Mouse (Mus musculus) liver, postnatal 0 days (tissue): ENCODE data around the gene Ugdh. TPM values are rescaled to one million over a fixed set of nuclear protein-coding genes. Genes with fewer than 3 reads are reported as not detected.

Experiments
- ATAC-seq: fragments of 200-750 bp; cut with Nextera tagmentation; 2 replicates; pipeline ENCODE4 v1.8.0; 2017; ENCODE audit warnings: mild to moderate bottlenecking, moderate library complexity
- DNase-seq: peaks from one replicate; pipeline ENCODE4 v3.0.0-alpha.2; 2016
- H3K27ac ChIP-seq: fragments of 300-500 bp; sonication (generic); 2 replicates; pipeline ENCODE4 v1.5.1; 2014; ENCODE audit warnings: antibody characterized with exemption, moderate library complexity, mild to moderate bottlenecking, low read depth
- H3K27me3 ChIP-seq: fragments of 300-500 bp; sonication (generic); 2 replicates; pipeline ENCODE4 v1.6.1; 2014; ENCODE audit warnings: low read length, control low read depth, mixed read lengths; ENCODE audit not compliant: insufficient read depth
- H3K36me3 ChIP-seq: fragments of 300-500 bp; sonication (generic); replicated peaks from 2 replicates; pipeline ENCODE4 v1.6.1; 2014; ENCODE audit warnings: mild to moderate bottlenecking, control low read depth, low read length, moderate library complexity, mixed read lengths; ENCODE audit not compliant: insufficient read depth
- H3K4me1 ChIP-seq: fragments of 300-500 bp; sonication (generic); 2 replicates; pipeline ENCODE4 v1.6.1; 2014; ENCODE audit warnings: antibody characterized with exemption, mild to moderate bottlenecking, control low read depth; ENCODE audit not compliant: insufficient read depth
- H3K4me2 ChIP-seq: fragments of 300-500 bp; sonication (generic); 2 replicates; pipeline ENCODE4 v1.6.1; 2014; ENCODE audit warnings: low read depth, mild to moderate bottlenecking, low read length, moderate library complexity, mixed read lengths
- H3K4me3 ChIP-seq: fragments of 300-500 bp; sonication (generic); 2 replicates; pipeline ENCODE4 v1.5.1; 2014; ENCODE audit warnings: low read depth, low read length
- H3K9ac ChIP-seq: fragments of 300-500 bp; sonication (generic); replicated peaks from 2 replicates; pipeline ENCODE4 v1.6.1; 2014; ENCODE audit warnings: mild to moderate bottlenecking, moderate library complexity
- H3K9me3 ChIP-seq: fragments of 300-500 bp; sonication (generic); 2 replicates; pipeline ENCODE4 v1.6.1; 2016; ENCODE audit warnings: mild to moderate bottlenecking, control low read depth, low read length, mixed read lengths
- CTCF ChIP-seq: sonication (generic); IDR thresholded peaks from 2 replicates; pipeline ENCODE4 v1.5.1; 2016; ENCODE audit warnings: antibody characterized with exemption, low read depth
- EP300 ChIP-seq: IDR thresholded peaks from 2 replicates; pipeline ENCODE4 v1.6.1; 2016; ENCODE audit warnings: antibody characterized with exemption, low read depth, mild to moderate bottlenecking
- WGBS: fragments of 180-500 bp; shearing (Covaris S2); extraction: QIAGEN DNeasy Blood & Tissue Kit; methylation state at CpG from one replicate; pipeline ENCODE4 v1.1.7; 2014; ENCODE audit not compliant: insufficient replicate concordance; 5-methylcytosine and 5-hydroxymethylcytosine counted together
- polyA plus RNA-seq: library from polyadenylated mRNA; unstranded; fragments of >200 nt; fragmentation: Nextera tagmentation; extraction: Ambion mirVana; gene quantifications from 2 replicates; pipeline ENCODE4 v1.2.1, GENCODE M21; 2015

The Ugdh gene
- polyA plus RNA-seq, 1 experiment from 2014 or later = 13.0 TPM

- no peak overlapping the region for H3K27ac ChIP-seq
- no peak overlapping the region for H3K4me2 ChIP-seq
- H3K9me3 ChIP-seq = no peaks in the 10 kb centered on the region
- H3K27me3 ChIP-seq = no peaks in the 10 kb centered on the region
- ATAC-seq (no peak), DNase-seq (no peak)
- no peak overlapping the region for H3K9ac ChIP-seq
- H3K36me3 ChIP-seq = peaks cover 27% of the 10 kb centered on the region
- no peak overlapping the region for H3K4me3 ChIP-seq
- H3K4me1 ChIP-seq = no peaks in the 10 kb centered on the region
- no peak for TF ChIP-seq CTCF
- TF ChIP-seq EP300 = no peak
- WGBS = 78% methylated on average over 7 of the region's 7 CpGs
Observed at GRCm38 (mm10) chr5:65457086-65457827, 21.5 kb upstream of the Ugdh start.

GRCm38 (mm10) chr5:65454771-65455170, 19.0 kb upstream of the Ugdh start:
- Histone ChIP-seq H3K9ac (no peak overlapping the region), H3K27me3 (no peaks in the 10 kb centered on the region), H3K4me3 (no peak overlapping the region), H3K36me3 (peaks cover 39% of the 10 kb centered on the region), H3K27ac (no peak overlapping the region), H3K4me1 (no peaks in the 10 kb centered on the region), H3K4me2 (no peak overlapping the region), H3K9me3 (no peaks in the 10 kb centered on the region)
- no peak for TF ChIP-seq EP300
- TF ChIP-seq CTCF = no peak
- ATAC-seq = no peak; the same call in 1 of the 2 replicates
- WGBS = 58% methylated on average over 5 of the region's 5 CpGs
- DNase-seq = no peak

- 71% methylated on average over 4 of the region's 4 CpGs for WGBS
- H3K27ac ChIP-seq = no peak overlapping the region
- no peaks in the 10 kb centered on the region for H3K4me1 ChIP-seq
- H3K9ac ChIP-seq = no peak overlapping the region
- no peak overlapping the region for H3K4me3 ChIP-seq
- no peak for ATAC-seq
- peaks cover 34% of the 10 kb centered on the region for H3K36me3 ChIP-seq
- no peaks in the 10 kb centered on the region for H3K27me3 ChIP-seq
- DNase-seq = no peak
- TF ChIP-seq EP300 (no peak), CTCF (no peak)
- no peak overlapping the region for H3K4me2 ChIP-seq
- no peaks in the 10 kb centered on the region for H3K9me3 ChIP-seq
Observed at GRCm38 (mm10) chr5:65448941-65449340, 13.2 kb upstream of the Ugdh start.

GRCm38 (mm10) chr5:65447826-65448225, 12.1 kb upstream of the Ugdh start:
- ATAC-seq (no peak), DNase-seq (no peak)
- H3K27me3 ChIP-seq = no peaks in the 10 kb centered on the region
- H3K4me3 ChIP-seq = no peak overlapping the region
- H3K4me2 ChIP-seq = no peak overlapping the region
- 73% methylated on average over 2 of the region's 2 CpGs for WGBS
- TF ChIP-seq CTCF (no peak), EP300 (no peak)
- H3K4me1 ChIP-seq = no peaks in the 10 kb centered on the region
- H3K9me3 ChIP-seq = no peaks in the 10 kb centered on the region
- peaks cover 34% of the 10 kb centered on the region for H3K36me3 ChIP-seq
- H3K27ac ChIP-seq = no peak overlapping the region
- no peak overlapping the region for H3K9ac ChIP-seq

- Histone ChIP-seq H3K9me3 (no peaks in the 10 kb centered on the region), H3K4me2 (no peak overlapping the region), H3K4me1 (no peaks in the 10 kb centered on the region), H3K27me3 (no peaks in the 10 kb centered on the region), H3K27ac (no peak overlapping the region), H3K9ac (no peak overlapping the region), H3K4me3 (no peak overlapping the region), H3K36me3 (peaks cover 29% of the 10 kb centered on the region)
- 70% methylated on average over 2 of the region's 2 CpGs for WGBS
- ATAC-seq = no peak
- no peak for TF ChIP-seq CTCF
- no peak for DNase-seq
Observed at GRCm38 (mm10) chr5:65446756-65447155, 11.0 kb upstream of the Ugdh start.

GRCm38 (mm10) chr5:65444981-65445380, 9.2 kb upstream of the Ugdh start:
- peak; percentile 25 for DNase-seq
- 34% methylated on average over 3 of the region's 6 CpGs for WGBS
- no peak for TF ChIP-seq EP300

More at GRCm38 (mm10) chr5:65444981-65445380, 9.2 kb upstream of the Ugdh start:
- peaks cover 17% of the 10 kb centered on the region for H3K36me3 ChIP-seq
- ATAC-seq = no peak
- H3K9me3 ChIP-seq = no peaks in the 10 kb centered on the region
- H3K27ac ChIP-seq = no peak overlapping the region
- no peaks in the 10 kb centered on the region for H3K27me3 ChIP-seq
- no peak overlapping the region for H3K4me3 ChIP-seq
- H3K4me1 ChIP-seq = no peaks in the 10 kb centered on the region
- H3K9ac ChIP-seq = no peak overlapping the region
- no peak overlapping the region for H3K4me2 ChIP-seq
